Mouse (Mus musculus) embryonic facial prominence, embryonic 14.5 days (tissue): ENCODE measurements around the gene Mylpf. TPM values are rescaled to one million over a fixed set of nuclear protein-coding genes. Genes with fewer than 3 reads are reported as not detected.

Experiments
- ATAC-seq: fragments of 200-750 bp; cut with Nextera tagmentation; 2 replicates; pipeline ENCODE4 v1.8.0; 2017; ENCODE audit warnings: low read depth, moderate number of reproducible peaks, moderate TSS enrichment
- DNase-seq: peaks from one replicate; pipeline ENCODE4 v3.0.0-alpha.2; 2015; ENCODE audit warnings: low spot score
- H3K27ac ChIP-seq: fragments of 300-500 bp; sonication (generic); replicated peaks from 2 replicates; pipeline ENCODE4 v1.5.1; 2014; ENCODE audit warnings: low read depth, mild to moderate bottlenecking, low read length, moderate library complexity
- H3K27me3 ChIP-seq: fragments of 300-500 bp; sonication (generic); replicated peaks from 2 replicates; pipeline ENCODE4 v1.6.1; 2014; ENCODE audit warnings: low read length; ENCODE audit not compliant: control insufficient read depth, insufficient read depth
- H3K36me3 ChIP-seq: fragments of 300-500 bp; sonication (generic); 2 replicates; pipeline ENCODE4 v1.6.1; 2014; ENCODE audit warnings: low read length, mixed read lengths; ENCODE audit not compliant: control insufficient read depth, insufficient read depth
- H3K4me1 ChIP-seq: fragments of 300-500 bp; sonication (generic); 2 replicates; pipeline ENCODE4 v1.6.1; 2014; ENCODE audit warnings: antibody characterized with exemption, low read length; ENCODE audit not compliant: control insufficient read depth, insufficient read depth
- H3K4me2 ChIP-seq: fragments of 300-500 bp; sonication (generic); 2 replicates; pipeline ENCODE4 v1.6.1; 2014; ENCODE audit warnings: low read depth, mild to moderate bottlenecking, low read length, moderate library complexity, mixed read lengths
- H3K4me3 ChIP-seq: fragments of 300-500 bp; sonication (generic); 2 replicates; pipeline ENCODE4 v1.5.1; 2014; ENCODE audit warnings: low read depth, mild to moderate bottlenecking, low read length
- H3K9ac ChIP-seq: fragments of 300-500 bp; sonication (generic); 2 replicates; pipeline ENCODE4 v1.6.1; 2014; ENCODE audit warnings: low read depth, mild to moderate bottlenecking, low read length, moderate library complexity, mixed read lengths
- H3K9me3 ChIP-seq: fragments of 300-500 bp; sonication (generic); 2 replicates; pipeline ENCODE4 v1.6.1; 2016; ENCODE audit warnings: low read length; ENCODE audit not compliant: control insufficient read depth
- WGBS: fragments of 180-500 bp; shearing (Covaris S2); extraction: QIAGEN DNeasy Blood & Tissue Kit; methylation state at CpG from one replicate; pipeline ENCODE4 v1.1.7; 2014; 5-methylcytosine and 5-hydroxymethylcytosine counted together
- polyA plus RNA-seq: library from polyadenylated mRNA; unstranded; fragments of >200 nt; fragmentation: Nextera tagmentation; extraction: Ambion mirVana; gene quantifications from 2 replicates; pipeline ENCODE4 v1.2.1, GENCODE M21; 2014

Mylpf gene
- polyA plus RNA-seq, 1 experiment from 2014 or later, result 1,489 TPM

GRCm38 (mm10) chr7:127194011-127194632, 14.6 kb upstream of the Mylpf start:
- no peaks in the 10 kb centered on the region for H3K27me3 ChIP-seq
- H3K27ac ChIP-seq, result no peak overlapping the region
- DNase-seq (no peak), ATAC-seq (no peak)
- peak overlapping the region; percentile 66 for H3K4me3 ChIP-seq
- no peaks in the 10 kb centered on the region for H3K9me3 ChIP-seq
- peaks cover 8% of the 10 kb centered on the region for H3K4me1 ChIP-seq
- H3K4me2 ChIP-seq, result peak overlapping the region; percentile 75
- 96% methylated on average over 17 of the region's 17 CpGs for WGBS
- peaks cover 57% of the 10 kb centered on the region for H3K36me3 ChIP-seq
- H3K9ac ChIP-seq, result 0 out of 2 replicates have a peak overlapping the region, but pooled peaks have one; percentile 30

- Histone ChIP-seq H3K27ac (peak overlapping the region; percentile 90), H3K4me1 (peaks cover 8% of the 10 kb centered on the region), H3K9ac (peak overlapping the region; percentile 76), H3K4me2 (peak overlapping the region; percentile 75), H3K27me3 (no peaks in the 10 kb centered on the region), H3K36me3 (peaks cover 62% of the 10 kb centered on the region), H3K9me3 (no peaks in the 10 kb centered on the region), H3K4me3 (peak overlapping the region; percentile 66)
- WGBS, result 60% methylated on average over 7 of the region's 7 CpGs
- DNase-seq (no peak), ATAC-seq (no peak)
Measured at GRCm38 (mm10) chr7:127194633-127195029, 14.1 kb upstream of the Mylpf start.

GRCm38 (mm10) chr7:127195544-127196295, 13.0 kb upstream of the Mylpf start, which contains the start of gene Cd2bp2:
TSS of gene Cd2bp2 (minus strand) at chr7:127196050.
- H3K4me3 ChIP-seq, result peak within 1 kb of the TSS; percentile 66
- peaks cover 73% of the 10 kb centered on the region for H3K36me3 ChIP-seq
- peak within 1 kb of the TSS; percentile 76 for H3K9ac ChIP-seq
- no peaks in the 10 kb centered on the region for H3K27me3 ChIP-seq
- ATAC-seq (peak; percentile 97), DNase-seq (peak; percentile 100)
- WGBS, result under 1% methylated on average over 50 of the region's 51 CpGs
- H3K9me3 ChIP-seq, result no peaks in the 10 kb centered on the region
- peak within 1 kb of the TSS; percentile 75 for H3K4me2 ChIP-seq
- H3K4me1 ChIP-seq, result peaks cover 8% of the 10 kb centered on the region
- H3K27ac ChIP-seq, result peak within 1 kb of the TSS; percentile 93

- no peaks in the 10 kb centered on the region for H3K27me3 ChIP-seq
- WGBS, result 59% methylated on average over 11 of the region's 11 CpGs
- ATAC-seq (no peak), DNase-seq (no peak)
- peaks cover 76% of the 10 kb centered on the region for H3K36me3 ChIP-seq
- H3K4me3 ChIP-seq, result peak overlapping the region; percentile 66
- peaks cover 8% of the 10 kb centered on the region for H3K4me1 ChIP-seq
- no peaks in the 10 kb centered on the region for H3K9me3 ChIP-seq
- H3K27ac ChIP-seq, result peak overlapping the region; percentile 93
- H3K4me2 ChIP-seq, result peak overlapping the region; percentile 75
- H3K9ac ChIP-seq, result peak overlapping the region; percentile 72
Measured at GRCm38 (mm10) chr7:127196484-127196883, 12.2 kb upstream of the Mylpf start.

GRCm38 (mm10) chr7:127206606-127207005, 2.1 kb upstream of the Mylpf start:
- peak overlapping the region; percentile 96 for H3K9ac ChIP-seq
- H3K36me3 ChIP-seq, result peaks cover 24% of the 10 kb centered on the region
- H3K9me3 ChIP-seq, result no peaks in the 10 kb centered on the region
- H3K27ac ChIP-seq, result no peak overlapping the region
- ATAC-seq (no peak), DNase-seq (no peak)
- no peaks in the 10 kb centered on the region for H3K27me3 ChIP-seq
- peaks cover 17% of the 10 kb centered on the region for H3K4me1 ChIP-seq
- WGBS, result 48% methylated on average over 2 of the region's 2 CpGs
- peak overlapping the region; percentile 85 for H3K4me2 ChIP-seq
- H3K4me3 ChIP-seq, result peak overlapping the region; percentile 90

- H3K4me3 ChIP-seq, result peak overlapping the region; percentile 90
- peak overlapping the region; percentile 96 for H3K9ac ChIP-seq
- peaks cover 15% of the 10 kb centered on the region for H3K36me3 ChIP-seq
- no peaks in the 10 kb centered on the region for H3K27me3 ChIP-seq
- under 1% methylated on average over 41 of the region's 53 CpGs for WGBS
- peaks cover 17% of the 10 kb centered on the region for H3K4me1 ChIP-seq
- peak overlapping the region; percentile 80 for H3K27ac ChIP-seq
- H3K4me2 ChIP-seq, result peak overlapping the region; percentile 85
- H3K9me3 ChIP-seq, result no peaks in the 10 kb centered on the region
- no peak for DNase-seq
- ATAC-seq, result no peak
Measured at GRCm38 (mm10) chr7:127207374-127208294, 1.1 kb upstream of the Mylpf start.

- DNase-seq (no peak), ATAC-seq (no peak)
- Histone ChIP-seq H3K27me3 (no peaks in the 10 kb centered on the region), H3K4me3 (peak within 1 kb of the TSS; percentile 90), H3K9ac (peak within 1 kb of the TSS; percentile 96), H3K4me1 (peaks cover 17% of the 10 kb centered on the region), H3K36me3 (peaks cover 9% of the 10 kb centered on the region; the same call in 1 of the 2 replicates), H3K4me2 (peak within 1 kb of the TSS; percentile 85), H3K9me3 (no peaks in the 10 kb centered on the region), H3K27ac (peak within 1 kb of the TSS; percentile 86)
- WGBS, result no CpG with 5 or more reads among the region's 44 CpGs
Measured at GRCm38 (mm10) chr7:127208295-127208552, 466 bp upstream of the Mylpf start, which contains the start of gene Tbc1d10b. TSS of gene Tbc1d10b (minus strand) at chr7:127208468.

GRCm38 (mm10) chr7:127209851-127210250, 1.2 kb downstream of the Mylpf start:
- Histone ChIP-seq H3K27ac (peak overlapping the region; percentile 86), H3K4me3 (peak overlapping the region; percentile 90), H3K9ac (peak overlapping the region; percentile 53; the same call in 1 of the 2 replicates), H3K4me1 (peaks cover 17% of the 10 kb centered on the region), H3K9me3 (no peaks in the 10 kb centered on the region), H3K36me3 (no peaks in the 10 kb centered on the region), H3K4me2 (peak overlapping the region; percentile 62), H3K27me3 (no peaks in the 10 kb centered on the region)
- ATAC-seq (no peak), DNase-seq (no peak)
- 81% methylated on average over 5 of the region's 5 CpGs for WGBS
